Mouse (Mus musculus): ENCODE results near the gene Pde4a. TPM values are rescaled to one million over a fixed set of nuclear protein-coding genes. Genes with fewer than 3 reads are reported as not detected.

Gene Pde4a
- polyA plus RNA-seq (2014; fragmentation: Nextera tagmentation; extraction: Ambion mirVana): 5.0 and 6.5 TPM in 2 replicates

DNA sequence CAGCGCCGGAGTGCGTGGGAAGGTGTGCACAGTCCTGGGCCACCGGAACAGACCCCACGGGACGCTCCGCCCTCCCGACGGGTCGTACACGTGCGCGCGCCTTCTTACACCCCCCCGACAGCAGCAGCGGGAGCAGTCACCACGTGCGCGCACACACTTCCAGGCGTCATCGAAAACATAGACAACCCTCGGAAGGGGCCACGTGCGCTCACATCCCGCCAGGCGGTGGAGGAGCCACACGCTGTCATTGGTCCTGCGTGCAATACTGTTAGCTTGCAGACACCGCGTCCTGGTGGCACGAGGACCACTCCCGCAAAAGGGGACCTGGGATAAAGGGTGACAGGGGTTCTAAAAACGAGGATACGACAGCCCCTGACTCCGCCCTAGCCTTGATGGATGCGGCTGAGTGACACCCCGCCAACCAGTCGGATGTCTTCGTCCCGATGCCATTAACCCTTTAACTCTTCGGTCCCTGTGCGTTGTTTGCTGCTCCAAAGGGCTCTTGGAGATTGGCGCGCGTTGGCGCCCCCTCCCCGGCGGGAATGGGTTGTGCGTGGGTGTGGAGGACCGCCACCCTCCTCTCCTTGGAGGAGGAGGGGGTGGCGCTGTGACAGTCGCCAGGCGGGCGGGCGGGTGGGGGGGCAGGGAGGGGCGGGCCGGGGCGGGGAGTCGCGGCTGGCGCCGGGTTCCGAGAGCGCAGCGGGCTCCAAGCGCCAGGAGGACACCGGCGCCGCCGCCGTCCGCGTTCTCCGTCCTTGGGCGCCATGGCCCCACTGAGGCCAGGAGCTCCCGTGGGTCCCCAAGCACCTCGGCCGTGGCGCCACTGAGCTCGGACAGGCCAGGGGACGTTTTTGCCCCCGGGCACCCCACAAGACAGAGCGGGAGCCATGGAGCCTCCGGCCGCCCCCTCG lies at the start of gene Pde4a:
Gene Pde4a, plus strand, starts transcription at position 674 of the 911 bp plus-strand sequence.
- Histone ChIP-seq H3K9me3 (ENCODE audit: control insufficient read depth, low read length) (no peaks in the 10 kb centered on the region), H3K36me3 (ENCODE audit: control insufficient read depth, insufficient read depth, low read length) (no peaks in the 10 kb centered on the region), H3K27ac (ENCODE audit: low read depth, low read length) (no peak within 1 kb of the TSS), H3K27me3 (ENCODE audit: control insufficient read depth, insufficient read depth, low read length) (peaks cover 54% of the 10 kb centered on the region), H3K4me3 (ENCODE audit: low read depth, low read length) (peak within 1 kb of the TSS; percentile 21), H3K4me1 (ENCODE audit: control insufficient read depth, insufficient read depth, low read length) (peaks cover 17% of the 10 kb centered on the region), H3K4me2 (peak within 1 kb of the TSS; percentile 53), H3K9ac (ENCODE audit: low read length) (0 out of 2 replicates have a peak within 1 kb of the TSS, but pooled peaks have one; percentile 16)
- DNase-seq (ENCODE audit: low spot score, missing footprints) (peak; percentile 90), ATAC-seq (ENCODE audit: low FRiP score) (no peak)
- WGBS: 3% methylated on average over 58 of the region's 86 CpGs

GRCm38 (mm10) chr9:21117073-21117472 lies 48.4 kb upstream of the Pde4a start:
- H3K36me3 ChIP-seq (ENCODE audit: control insufficient read depth, insufficient read depth, low read length): 0 out of 2 replicates have a peak, but pooled peaks cover 2% of the 10 kb centered on the region
- no peaks in the 10 kb centered on the region for H3K27me3 ChIP-seq (ENCODE audit: control insufficient read depth, insufficient read depth, low read length)
- H3K4me1 ChIP-seq (ENCODE audit: control insufficient read depth, insufficient read depth, low read length): no peaks in the 10 kb centered on the region
- no peak overlapping the region for H3K9ac ChIP-seq (ENCODE audit: low read length)
- no peak for DNase-seq (ENCODE audit: low spot score, missing footprints)
- no peak for ATAC-seq (ENCODE audit: low FRiP score)
- no peak overlapping the region for H3K4me2 ChIP-seq
- 79% methylated on average over 6 of the region's 6 CpGs for WGBS
- no peaks in the 10 kb centered on the region for H3K9me3 ChIP-seq (ENCODE audit: control insufficient read depth, low read length)
- no peak overlapping the region for H3K27ac ChIP-seq (ENCODE audit: low read depth, low read length)
- no peak overlapping the region for H3K4me3 ChIP-seq (ENCODE audit: low read depth, low read length)

GRCm38 (mm10) chr9:21121483-21121882 lies 44.0 kb upstream of the Pde4a start:
- 0 out of 2 replicates have a peak, but pooled peaks cover 2% of the 10 kb centered on the region for H3K36me3 ChIP-seq (ENCODE audit: control insufficient read depth, insufficient read depth, low read length)
- H3K4me1 ChIP-seq (ENCODE audit: control insufficient read depth, insufficient read depth, low read length): no peaks in the 10 kb centered on the region
- WGBS: 90% methylated on average over 16 of the region's 16 CpGs
- no peaks in the 10 kb centered on the region for H3K9me3 ChIP-seq (ENCODE audit: control insufficient read depth, low read length)
- H3K27ac ChIP-seq (ENCODE audit: low read depth, low read length): no peak overlapping the region
- no peak overlapping the region for H3K9ac ChIP-seq (ENCODE audit: low read length)
- DNase-seq (ENCODE audit: low spot score, missing footprints) (no peak), ATAC-seq (ENCODE audit: low FRiP score) (no peak)
- no peak overlapping the region for H3K4me3 ChIP-seq (ENCODE audit: low read depth, low read length)
- H3K27me3 ChIP-seq (ENCODE audit: control insufficient read depth, insufficient read depth, low read length): no peaks in the 10 kb centered on the region
- no peak overlapping the region for H3K4me2 ChIP-seq

GRCm38 (mm10) chr9:21124837-21125236 lies 40.7 kb upstream of the Pde4a start:
- no peaks in the 10 kb centered on the region for H3K9me3 ChIP-seq (ENCODE audit: control insufficient read depth, low read length)
- 0 out of 2 replicates have a peak, but pooled peaks cover 2% of the 10 kb centered on the region for H3K36me3 ChIP-seq (ENCODE audit: control insufficient read depth, insufficient read depth, low read length)
- no peaks in the 10 kb centered on the region for H3K27me3 ChIP-seq (ENCODE audit: control insufficient read depth, insufficient read depth, low read length)
- H3K9ac ChIP-seq (ENCODE audit: low read length): no peak overlapping the region
- no peak overlapping the region for H3K4me3 ChIP-seq (ENCODE audit: low read depth, low read length)
- ATAC-seq (ENCODE audit: low FRiP score) (no peak), DNase-seq (ENCODE audit: low spot score, missing footprints) (no peak)
- H3K27ac ChIP-seq (ENCODE audit: low read depth, low read length): no peak overlapping the region
- no peaks in the 10 kb centered on the region for H3K4me1 ChIP-seq (ENCODE audit: control insufficient read depth, insufficient read depth, low read length)
- no peak overlapping the region for H3K4me2 ChIP-seq
- 92% methylated on average over 5 of the region's 5 CpGs for WGBS

DNA sequence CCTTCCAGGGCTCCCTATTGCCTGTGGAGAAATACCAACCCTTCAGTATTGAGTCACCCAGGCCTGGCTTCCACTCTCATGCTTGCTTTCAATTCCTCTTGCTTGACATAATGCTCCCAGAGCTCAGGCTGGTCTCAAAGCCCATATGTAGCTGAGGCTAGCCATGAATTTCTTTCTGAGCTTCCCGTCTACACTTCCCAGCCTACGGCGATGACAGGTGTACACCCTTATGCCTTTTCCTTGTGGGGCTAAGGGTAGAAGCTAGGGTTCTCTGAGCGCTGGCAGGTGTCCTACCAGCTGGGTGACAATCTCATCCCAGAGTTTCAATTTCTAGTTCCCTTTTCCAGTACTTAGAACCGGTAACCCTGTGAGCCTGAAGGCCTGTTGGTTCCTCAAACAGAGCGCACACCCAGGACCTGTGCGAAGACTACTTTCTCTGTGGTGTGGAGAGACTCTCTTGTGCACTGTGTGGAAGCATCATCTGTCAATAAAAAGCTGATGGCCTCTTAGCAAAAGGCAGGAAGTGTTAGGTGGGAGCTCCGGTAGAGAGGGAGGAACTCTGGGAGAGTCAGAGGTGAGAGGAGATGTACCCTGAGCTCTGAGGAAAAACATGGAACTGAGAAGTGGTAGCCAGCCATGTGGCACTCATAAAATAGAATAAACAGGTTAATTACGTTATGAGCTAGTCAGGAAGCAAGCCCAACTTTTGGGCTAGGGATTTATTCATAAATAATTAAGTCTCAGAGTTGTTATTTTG lies 39.8 kb upstream of the Pde4a start:
- no peaks in the 10 kb centered on the region for H3K27me3 ChIP-seq (ENCODE audit: control insufficient read depth, insufficient read depth, low read length)
- H3K9me3 ChIP-seq (ENCODE audit: control insufficient read depth, low read length): no peaks in the 10 kb centered on the region
- 0 out of 2 replicates have a peak, but pooled peaks cover 2% of the 10 kb centered on the region for H3K36me3 ChIP-seq (ENCODE audit: control insufficient read depth, insufficient read depth, low read length)
- 90% methylated on average over 9 of the region's 9 CpGs for WGBS
- H3K27ac ChIP-seq (ENCODE audit: low read depth, low read length): no peak overlapping the region
- DNase-seq (ENCODE audit: low spot score, missing footprints) (no peak), ATAC-seq (ENCODE audit: low FRiP score) (no peak)
- no peak overlapping the region for H3K9ac ChIP-seq (ENCODE audit: low read length)
- no peak overlapping the region for H3K4me3 ChIP-seq (ENCODE audit: low read depth, low read length)
- 0 out of 2 replicates have a peak, but pooled peaks cover 4% of the 10 kb centered on the region for H3K4me1 ChIP-seq (ENCODE audit: control insufficient read depth, insufficient read depth, low read length)
- no peak overlapping the region for H3K4me2 ChIP-seq

GRCm38 (mm10) chr9:21126259-21126627 lies 39.3 kb upstream of the Pde4a start:
- ATAC-seq (ENCODE audit: low FRiP score) (no peak), DNase-seq (ENCODE audit: low spot score, missing footprints) (no peak)
- Histone ChIP-seq H3K9ac (ENCODE audit: low read length) (no peak overlapping the region), H3K4me1 (ENCODE audit: control insufficient read depth, insufficient read depth, low read length) (0 out of 2 replicates have a peak, but pooled peaks cover 4% of the 10 kb centered on the region), H3K4me2 (no peak overlapping the region), H3K27me3 (ENCODE audit: control insufficient read depth, insufficient read depth, low read length) (no peaks in the 10 kb centered on the region), H3K9me3 (ENCODE audit: control insufficient read depth, low read length) (no peaks in the 10 kb centered on the region), H3K36me3 (ENCODE audit: control insufficient read depth, insufficient read depth, low read length) (0 out of 2 replicates have a peak, but pooled peaks cover 2% of the 10 kb centered on the region), H3K27ac (ENCODE audit: low read depth, low read length) (no peak overlapping the region), H3K4me3 (ENCODE audit: low read depth, low read length) (no peak overlapping the region)
- WGBS: 88% methylated on average over 2 of the region's 2 CpGs

DNA sequence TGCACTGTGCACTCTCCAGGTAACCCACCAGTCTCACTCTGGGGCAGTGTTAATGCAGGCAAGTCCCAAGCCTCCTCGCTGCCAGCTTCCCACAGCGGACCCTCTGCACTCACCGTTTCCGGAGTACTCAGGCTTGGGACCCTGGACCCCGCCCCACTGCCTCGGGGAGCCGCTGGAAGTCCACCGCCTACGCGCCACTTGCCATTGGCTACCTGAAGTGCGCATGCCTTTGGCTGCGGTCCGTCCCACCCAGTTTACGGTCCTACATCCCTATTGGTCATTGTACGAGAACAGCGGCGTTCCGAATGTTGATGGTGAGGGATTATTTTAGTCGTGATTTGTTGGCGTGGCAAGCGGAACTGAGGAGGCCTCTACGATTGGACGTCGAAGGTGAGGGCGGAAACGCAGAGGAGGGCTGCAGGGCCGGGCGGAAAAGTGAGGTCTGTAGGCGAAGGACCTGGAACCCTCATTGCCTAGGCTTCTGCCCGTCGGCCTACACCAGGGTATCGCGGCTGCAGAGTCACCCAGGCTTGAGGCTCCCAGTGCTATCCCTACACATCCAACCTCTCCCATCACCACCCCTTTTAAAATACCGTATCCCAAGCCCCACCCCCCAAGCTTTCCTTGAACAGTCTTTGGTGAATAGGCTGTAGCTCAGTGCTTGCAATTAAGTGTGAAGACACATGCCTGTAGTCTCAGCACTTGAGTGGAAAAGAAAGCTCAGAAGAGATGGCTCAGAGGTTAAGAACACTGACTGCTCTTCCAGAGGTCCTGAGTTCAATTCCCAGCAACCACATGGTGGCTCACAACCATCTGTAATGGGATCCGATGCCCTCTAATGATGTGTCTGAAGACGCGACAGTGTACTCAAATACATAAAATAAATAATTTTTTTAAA lies 34.2 kb upstream of the Pde4a start, which contains the start of gene Tyk2:
Gene Tyk2, minus strand, starts transcription at position 185 of the 898 bp plus-strand sequence.
- Histone ChIP-seq H3K36me3 (ENCODE audit: control insufficient read depth, insufficient read depth, low read length) (no peaks in the 10 kb centered on the region), H3K4me3 (ENCODE audit: low read depth, low read length) (peak within 1 kb of the TSS; percentile 42), H3K4me2 (peak within 1 kb of the TSS; percentile 49), H3K9me3 (ENCODE audit: control insufficient read depth, low read length) (no peaks in the 10 kb centered on the region), H3K27me3 (ENCODE audit: control insufficient read depth, insufficient read depth, low read length) (no peaks in the 10 kb centered on the region), H3K27ac (ENCODE audit: low read depth, low read length) (no peak within 1 kb of the TSS), H3K9ac (ENCODE audit: low read length) (peak within 1 kb of the TSS; percentile 66), H3K4me1 (ENCODE audit: control insufficient read depth, insufficient read depth, low read length) (0 out of 2 replicates have a peak, but pooled peaks cover 4% of the 10 kb centered on the region)
- peak; percentile 99 for ATAC-seq (ENCODE audit: low FRiP score)
- DNase-seq (ENCODE audit: low spot score, missing footprints): peak; percentile 97
- 6% methylated on average over 37 of the region's 37 CpGs for WGBS

- H3K9me3 ChIP-seq (ENCODE audit: control insufficient read depth, low read length): no peaks in the 10 kb centered on the region
- H3K4me1 ChIP-seq (ENCODE audit: control insufficient read depth, insufficient read depth, low read length): 0 out of 2 replicates have a peak, but pooled peaks cover 4% of the 10 kb centered on the region
- no peaks in the 10 kb centered on the region for H3K27me3 ChIP-seq (ENCODE audit: control insufficient read depth, insufficient read depth, low read length)
- 86% methylated on average over 12 of the region's 12 CpGs for WGBS
- ATAC-seq (ENCODE audit: low FRiP score): no peak
- no peak overlapping the region for H3K4me3 ChIP-seq (ENCODE audit: low read depth, low read length)
- no peak overlapping the region for H3K9ac ChIP-seq (ENCODE audit: low read length)
- DNase-seq (ENCODE audit: low spot score, missing footprints): no peak
- H3K4me2 ChIP-seq: no peak overlapping the region
- no peaks in the 10 kb centered on the region for H3K36me3 ChIP-seq (ENCODE audit: control insufficient read depth, insufficient read depth, low read length)
- H3K27ac ChIP-seq (ENCODE audit: low read depth, low read length): no peak overlapping the region
These were observed 33.3 kb upstream of the Pde4a start for GRCm38 (mm10) chr9:21132102-21132775.

Measured in midbrain, embryonic 11.5 days (tissue).